Mouse (Mus musculus): ENCODE data around the gene Tnk2. TPM values are rescaled to one million over a fixed set of nuclear protein-coding genes. Genes with fewer than 3 reads are reported as not detected.

The Tnk2 gene
- polyA plus RNA-seq, 1 experiment from 2014 or later, result 9.2 TPM

GRCm38 (mm10) chr16:32697665-32698446 is 54.2 kb downstream of the Tnk2 start:
- no peak overlapping the region for H3K27ac ChIP-seq (replicated peaks; ENCODE audit: low read depth, low read length)
- DNase-seq (ENCODE audit: low spot score) (no peak), ATAC-seq (ENCODE audit: insufficient number of reproducible peaks, low FRiP score, low TSS enrichment, low read depth) (no peak)
- no peak overlapping the region for H3K4me3 ChIP-seq (ENCODE audit: low read depth, low read length)
- no peaks in the 10 kb centered on the region for H3K36me3 ChIP-seq (ENCODE audit: control insufficient read depth, insufficient read depth, low read length)
- H3K9me3 ChIP-seq (ENCODE audit: control insufficient read depth, low read length), result no peaks in the 10 kb centered on the region
- no peak overlapping the region for H3K4me2 ChIP-seq (ENCODE audit: low read depth, severe bottlenecking)
- H3K9ac ChIP-seq (ENCODE audit: low read length), result no peak overlapping the region
- H3K4me1 ChIP-seq (ENCODE audit: control insufficient read depth, insufficient read depth, low read length), result no peaks in the 10 kb centered on the region
- H3K27me3 ChIP-seq (ENCODE audit: control insufficient read depth, insufficient read depth, low read length), result no peaks in the 10 kb centered on the region
- 87% methylated on average over 22 of the region's 22 CpGs for WGBS

- no peak overlapping the region for H3K9ac ChIP-seq (ENCODE audit: low read length)
- DNase-seq (ENCODE audit: low spot score) (no peak), ATAC-seq (ENCODE audit: insufficient number of reproducible peaks, low FRiP score, low TSS enrichment, low read depth) (no peak)
- no peaks in the 10 kb centered on the region for H3K4me1 ChIP-seq (ENCODE audit: control insufficient read depth, insufficient read depth, low read length)
- H3K27ac ChIP-seq (replicated peaks; ENCODE audit: low read depth, low read length), result no peak overlapping the region
- no peaks in the 10 kb centered on the region for H3K36me3 ChIP-seq (ENCODE audit: control insufficient read depth, insufficient read depth, low read length)
- H3K4me2 ChIP-seq (ENCODE audit: low read depth, severe bottlenecking), result no peak overlapping the region
- H3K4me3 ChIP-seq (ENCODE audit: low read depth, low read length), result no peak overlapping the region
- no peaks in the 10 kb centered on the region for H3K9me3 ChIP-seq (ENCODE audit: control insufficient read depth, low read length)
- WGBS, result 37% methylated on average over 7 of the region's 7 CpGs
- H3K27me3 ChIP-seq (ENCODE audit: control insufficient read depth, insufficient read depth, low read length), result no peaks in the 10 kb centered on the region
These were observed 54.9 kb downstream of the Tnk2 start for GRCm38 (mm10) chr16:32698550-32698949.

GRCm38 (mm10) chr16:32703312-32703912 is 59.7 kb downstream of the Tnk2 start:
- no peak overlapping the region for H3K9ac ChIP-seq (ENCODE audit: low read length)
- H3K27me3 ChIP-seq (ENCODE audit: control insufficient read depth, insufficient read depth, low read length), result no peaks in the 10 kb centered on the region
- no peaks in the 10 kb centered on the region for H3K9me3 ChIP-seq (ENCODE audit: control insufficient read depth, low read length)
- no peak overlapping the region for H3K27ac ChIP-seq (replicated peaks; ENCODE audit: low read depth, low read length)
- no peak overlapping the region for H3K4me3 ChIP-seq (ENCODE audit: low read depth, low read length)
- no peak overlapping the region for H3K4me2 ChIP-seq (ENCODE audit: low read depth, severe bottlenecking)
- peaks cover 6% of the 10 kb centered on the region; the same call in 1 of the 2 replicates for H3K4me1 ChIP-seq (ENCODE audit: control insufficient read depth, insufficient read depth, low read length)
- DNase-seq (ENCODE audit: low spot score) (no peak), ATAC-seq (ENCODE audit: insufficient number of reproducible peaks, low FRiP score, low TSS enrichment, low read depth) (no peak)
- WGBS, result 85% methylated on average over 9 of the region's 9 CpGs
- H3K36me3 ChIP-seq (ENCODE audit: control insufficient read depth, insufficient read depth, low read length), result no peaks in the 10 kb centered on the region

- Histone ChIP-seq H3K9ac (ENCODE audit: low read length) (no peak overlapping the region), H3K36me3 (ENCODE audit: control insufficient read depth, insufficient read depth, low read length) (no peaks in the 10 kb centered on the region), H3K4me2 (ENCODE audit: low read depth, severe bottlenecking) (no peak overlapping the region), H3K4me1 (ENCODE audit: control insufficient read depth, insufficient read depth, low read length) (peaks cover 6% of the 10 kb centered on the region; the same call in 1 of the 2 replicates), H3K27ac (replicated peaks; ENCODE audit: low read depth, low read length) (no peak overlapping the region), H3K9me3 (ENCODE audit: control insufficient read depth, low read length) (no peaks in the 10 kb centered on the region), H3K4me3 (ENCODE audit: low read depth, low read length) (no peak overlapping the region), H3K27me3 (ENCODE audit: control insufficient read depth, insufficient read depth, low read length) (no peaks in the 10 kb centered on the region)
- DNase-seq (ENCODE audit: low spot score) (no peak), ATAC-seq (ENCODE audit: insufficient number of reproducible peaks, low FRiP score, low TSS enrichment, low read depth) (no peak)
- WGBS, result 94% methylated on average over 3 of the region's 3 CpGs
These were observed 61.9 kb downstream of the Tnk2 start for GRCm38 (mm10) chr16:32705606-32706005.

GRCm38 (mm10) chr16:32707111-32707823 is 63.6 kb downstream of the Tnk2 start:
- no peak for ATAC-seq (ENCODE audit: insufficient number of reproducible peaks, low FRiP score, low TSS enrichment, low read depth)
- H3K4me1 ChIP-seq (ENCODE audit: control insufficient read depth, insufficient read depth, low read length), result peaks cover 8% of the 10 kb centered on the region; the same call in 1 of the 2 replicates
- H3K4me2 ChIP-seq (ENCODE audit: low read depth, severe bottlenecking), result no peak overlapping the region
- 62% methylated on average over 17 of the region's 17 CpGs for WGBS
- no peak overlapping the region for H3K4me3 ChIP-seq (ENCODE audit: low read depth, low read length)
- no peak overlapping the region for H3K27ac ChIP-seq (replicated peaks; ENCODE audit: low read depth, low read length)
- no peak overlapping the region for H3K9ac ChIP-seq (ENCODE audit: low read length)
- no peaks in the 10 kb centered on the region for H3K27me3 ChIP-seq (ENCODE audit: control insufficient read depth, insufficient read depth, low read length)
- no peaks in the 10 kb centered on the region for H3K9me3 ChIP-seq (ENCODE audit: control insufficient read depth, low read length)
- DNase-seq (ENCODE audit: low spot score), result no peak
- H3K36me3 ChIP-seq (ENCODE audit: control insufficient read depth, insufficient read depth, low read length), result no peaks in the 10 kb centered on the region

GRCm38 (mm10) chr16:32707824-32708456 is 64.3 kb downstream of the Tnk2 start:
- Histone ChIP-seq H3K4me3 (ENCODE audit: low read depth, low read length) (no peak overlapping the region), H3K4me2 (ENCODE audit: low read depth, severe bottlenecking) (no peak overlapping the region), H3K9me3 (ENCODE audit: control insufficient read depth, low read length) (no peaks in the 10 kb centered on the region), H3K27me3 (ENCODE audit: control insufficient read depth, insufficient read depth, low read length) (no peaks in the 10 kb centered on the region), H3K36me3 (ENCODE audit: control insufficient read depth, insufficient read depth, low read length) (no peaks in the 10 kb centered on the region), H3K9ac (ENCODE audit: low read length) (no peak overlapping the region), H3K4me1 (ENCODE audit: control insufficient read depth, insufficient read depth, low read length) (peaks cover 8% of the 10 kb centered on the region; the same call in 1 of the 2 replicates), H3K27ac (replicated peaks; ENCODE audit: low read depth, low read length) (no peak overlapping the region)
- ATAC-seq (ENCODE audit: insufficient number of reproducible peaks, low FRiP score, low TSS enrichment, low read depth) (no peak), DNase-seq (ENCODE audit: low spot score) (no peak)
- 58% methylated on average over 9 of the region's 9 CpGs for WGBS

- DNase-seq (ENCODE audit: low spot score), result no peak
These were observed 64.9 kb downstream of the Tnk2 start for GRCm38 (mm10) chr16:32708457-32709033.

GRCm38 (mm10) chr16:32709116-32709515 is 65.4 kb downstream of the Tnk2 start:
- Histone ChIP-seq H3K36me3 (ENCODE audit: control insufficient read depth, insufficient read depth, low read length) (no peaks in the 10 kb centered on the region), H3K27me3 (ENCODE audit: control insufficient read depth, insufficient read depth, low read length) (no peaks in the 10 kb centered on the region), H3K4me3 (ENCODE audit: low read depth, low read length) (no peak overlapping the region), H3K9ac (ENCODE audit: low read length) (no peak overlapping the region), H3K9me3 (ENCODE audit: control insufficient read depth, low read length) (no peaks in the 10 kb centered on the region), H3K4me1 (ENCODE audit: control insufficient read depth, insufficient read depth, low read length) (peaks cover 8% of the 10 kb centered on the region; the same call in 1 of the 2 replicates), H3K4me2 (ENCODE audit: low read depth, severe bottlenecking) (no peak overlapping the region), H3K27ac (replicated peaks; ENCODE audit: low read depth, low read length) (no peak overlapping the region)
- DNase-seq (ENCODE audit: low spot score), result no peak
- WGBS, result 90% methylated on average over 8 of the region's 8 CpGs
- no peak for ATAC-seq (ENCODE audit: insufficient number of reproducible peaks, low FRiP score, low TSS enrichment, low read depth)

More at GRCm38 (mm10) chr16:32708457-32709033, 64.9 kb downstream of the Tnk2 start:
- Histone ChIP-seq H3K36me3 (ENCODE audit: control insufficient read depth, insufficient read depth, low read length) (no peaks in the 10 kb centered on the region), H3K9ac (ENCODE audit: low read length) (no peak overlapping the region), H3K9me3 (ENCODE audit: control insufficient read depth, low read length) (no peaks in the 10 kb centered on the region), H3K27me3 (ENCODE audit: control insufficient read depth, insufficient read depth, low read length) (no peaks in the 10 kb centered on the region), H3K27ac (replicated peaks; ENCODE audit: low read depth, low read length) (no peak overlapping the region), H3K4me1 (ENCODE audit: control insufficient read depth, insufficient read depth, low read length) (peaks cover 8% of the 10 kb centered on the region; the same call in 1 of the 2 replicates), H3K4me3 (ENCODE audit: low read depth, low read length) (no peak overlapping the region), H3K4me2 (ENCODE audit: low read depth, severe bottlenecking) (no peak overlapping the region)
- WGBS, result 41% methylated on average over 10 of the region's 10 CpGs
- ATAC-seq (ENCODE audit: insufficient number of reproducible peaks, low FRiP score, low TSS enrichment, low read depth), result no peak
